Mouse (Mus musculus) erythroid progenitor cell, adult 5-6 weeks (primary cell): Measurements from ENCODE around the gene Mettl17. TPM values are rescaled to one million over a fixed set of nuclear protein-coding genes. Genes with fewer than 3 reads are reported as not detected.
"Not testable (repeated sequence)": the region's sequence is repeated elsewhere in the genome, so short reads cannot be mapped to it uniquely, and the experiment has no call there.

ENCODE experiments used
- ATAC-seq: replicated peaks from 2 replicates; pipeline ENCODE4 v1.8.0; 2016; ENCODE audit warnings: moderate number of reproducible peaks, mild to moderate bottlenecking, moderate TSS enrichment, inconsistent platforms; ENCODE audit not compliant: poor library complexity, low FRiP score, severe bottlenecking
- total RNA-seq, 2 experiments: library from RNA; stranded (forward) in 1 of 2; stranded (reverse) in 1 of 2; fragments of 150-400 nt in 1 of 2; fragments of 186-747, 209-891 nt in 1 of 2; gene quantifications; 2 replicates each; pipeline versions ENCODE4 v1.2.3 to v1.2.4; 2015 to 2017; ENCODE audit warnings: low replicate concordance in 2 of 2

Gene Mettl17
- total RNA-seq, 2 experiments from 2014 or later, result 1.7 to 11.3 TPM

- no peak for ATAC-seq
Observed at GRCm38 (mm10) chr14:51922910-51923309, 38.3 kb downstream of the Mettl17 start.

GRCm38 (mm10) chr14:51923492-51923891, 38.9 kb downstream of the Mettl17 start:
- no peak for ATAC-seq

DNA sequence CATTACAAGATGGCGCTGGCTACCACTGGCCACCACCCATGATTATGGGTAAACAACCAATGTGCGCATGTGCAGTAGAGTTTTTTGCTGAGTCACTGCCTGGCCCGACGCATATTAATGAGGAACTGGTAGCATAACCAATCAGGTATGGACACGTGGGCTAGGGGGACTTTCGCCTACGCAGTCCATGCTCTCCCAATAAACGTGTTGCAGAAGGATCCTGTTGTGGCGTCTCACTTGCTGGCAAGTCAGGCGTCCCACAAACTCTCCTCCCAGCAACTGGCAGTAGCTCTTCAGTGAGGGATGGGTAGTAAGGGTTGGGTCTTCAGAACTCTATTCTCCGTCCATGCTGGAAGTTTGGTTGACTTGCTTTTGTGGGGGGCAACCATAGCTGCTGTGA, 42.3 kb downstream of the Mettl17 start:
- not testable (repeated sequence) for ATAC-seq

DNA sequence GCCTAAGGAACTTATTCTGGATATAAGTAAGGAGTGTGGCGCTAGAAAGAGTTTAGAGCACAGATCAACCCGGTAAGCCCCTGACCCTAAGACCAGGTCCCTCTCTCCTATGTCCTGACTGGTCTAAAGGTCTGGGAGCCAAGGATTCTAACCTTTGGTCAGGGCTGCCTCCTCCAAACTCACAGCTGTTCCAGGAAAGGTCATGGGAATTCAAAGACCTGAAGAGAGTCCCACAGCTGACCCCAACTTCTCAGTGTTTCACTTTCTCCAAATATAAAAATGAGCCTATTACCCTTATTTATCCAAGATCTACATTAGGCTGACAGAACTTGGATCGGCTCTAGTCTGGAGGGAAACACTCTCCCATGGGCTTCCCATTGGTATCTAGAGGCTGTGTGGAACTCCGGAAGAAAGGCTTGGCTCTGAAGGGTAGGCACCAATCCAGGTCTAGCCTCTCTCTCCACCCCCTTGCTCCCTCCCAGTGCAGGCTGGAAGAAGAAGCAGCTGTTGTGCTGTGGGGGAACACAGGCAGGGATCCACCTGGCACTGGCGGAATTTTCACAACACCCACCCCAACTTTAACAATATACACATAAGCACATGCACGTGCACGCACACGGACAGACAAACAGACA, 44.8 kb downstream of the Mettl17 start:
- no peak for ATAC-seq

DNA sequence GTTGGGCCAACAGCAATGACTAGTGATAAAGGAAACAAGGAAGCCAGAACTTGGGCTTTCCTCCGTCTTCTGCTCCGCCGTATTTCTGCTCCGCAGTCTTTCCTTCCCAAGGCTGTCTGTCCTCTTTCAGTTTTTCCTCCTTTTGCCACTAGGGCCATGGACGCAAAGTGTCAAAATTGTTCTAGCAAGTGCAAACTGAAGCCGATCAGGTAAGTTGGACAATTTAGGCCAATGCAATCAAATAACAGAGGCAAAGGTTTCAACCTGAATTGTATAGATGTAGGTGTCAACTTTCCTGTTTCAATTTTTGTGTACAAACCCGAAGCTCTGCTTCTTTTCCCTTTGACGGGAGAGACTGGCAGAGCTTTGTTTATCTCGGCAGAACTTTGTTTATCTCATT, 45.3 kb downstream of the Mettl17 start:
- ATAC-seq, result no peak

DNA sequence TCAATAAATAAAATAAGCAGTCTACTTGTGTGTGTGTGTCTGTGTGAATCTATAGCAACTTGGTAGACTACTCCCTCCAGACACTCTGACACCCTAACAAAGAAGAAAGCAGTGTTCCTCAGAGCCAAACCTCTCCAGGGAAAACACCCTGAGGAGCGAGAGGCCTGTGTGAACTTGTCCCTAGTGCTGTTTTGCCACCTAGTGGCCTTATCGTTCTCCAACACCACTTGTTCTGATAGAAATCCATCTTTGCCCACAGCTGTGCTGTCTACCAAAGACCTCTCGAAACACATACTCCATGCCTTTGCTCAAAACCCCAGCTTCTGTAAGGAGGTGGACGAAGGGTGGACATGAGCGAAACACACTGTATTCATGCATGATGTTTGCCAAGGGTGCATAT, 46.2 kb downstream of the Mettl17 start:
- ATAC-seq, result no peak

- ATAC-seq, result no peak
Observed at GRCm38 (mm10) chr14:51932092-51933020, 47.7 kb downstream of the Mettl17 start.

- ATAC-seq, result no peak
Observed at GRCm38 (mm10) chr14:51939005-51939404, 54.4 kb downstream of the Mettl17 start.

- no peak for ATAC-seq
Observed at GRCm38 (mm10) chr14:51940944-51941560, 56.4 kb downstream of the Mettl17 start.

GRCm38 (mm10) chr14:51941577-51941976, 56.9 kb downstream of the Mettl17 start:
- no peak for ATAC-seq

DNA sequence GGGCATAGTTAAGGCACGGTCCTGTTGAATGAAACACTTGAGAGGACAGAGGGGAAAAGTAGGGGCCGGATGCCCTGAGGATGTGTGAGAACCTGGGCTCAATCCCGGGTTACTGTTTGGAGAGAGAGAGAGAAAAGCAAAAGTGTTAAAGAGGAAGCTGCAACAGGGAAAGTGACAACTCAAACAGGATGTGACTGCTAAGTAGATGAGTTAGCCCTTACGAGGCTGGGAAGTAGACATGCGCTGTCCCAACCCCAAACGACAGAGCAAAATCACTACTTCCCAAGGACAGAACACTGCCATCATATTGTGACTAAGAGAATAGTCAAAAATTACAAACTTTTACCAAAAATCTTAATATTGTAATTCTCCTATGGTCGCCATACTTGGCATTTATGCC, 57.6 kb downstream of the Mettl17 start:
- ATAC-seq, result no peak

Other genes starting within 250 kb of the Mettl17 start
- gene Gm4181, start 249.2 kb upstream of the Mettl17 start, total RNA-seq (2015; ENCODE audit: low replicate concordance), result not detected in 2 replicates
- not detected in 2 replicates for gene Gm4181, start 249.2 kb upstream of the Mettl17 start, total RNA-seq (2017; ENCODE audit: low replicate concordance)
- not detected in 2 replicates for gene Gm17079, start 189.4 kb upstream of the Mettl17 start, total RNA-seq (2015; ENCODE audit: low replicate concordance)
- not detected in 2 replicates for gene Gm17079, start 189.4 kb upstream of the Mettl17 start, total RNA-seq (2017; ENCODE audit: low replicate concordance)
- not detected in 2 replicates for gene Gm5800, start 167.7 kb upstream of the Mettl17 start, total RNA-seq (2015; ENCODE audit: low replicate concordance)
- not detected in 2 replicates for gene Gm5800, start 167.7 kb upstream of the Mettl17 start, total RNA-seq (2017; ENCODE audit: low replicate concordance)
- not detected in 2 replicates for gene Ang4, start 111.3 kb upstream of the Mettl17 start, total RNA-seq (2015; ENCODE audit: low replicate concordance)
- not detected in 2 replicates for gene Ang4, start 111.3 kb upstream of the Mettl17 start, total RNA-seq (2017; ENCODE audit: low replicate concordance)
- not detected in 2 replicates for gene AY358078, start 84.8 kb upstream of the Mettl17 start, total RNA-seq (2015; ENCODE audit: low replicate concordance)
- gene AY358078, start 84.8 kb upstream of the Mettl17 start, total RNA-seq (2017; ENCODE audit: low replicate concordance), result not detected in 2 replicates
- 7.1 and 23.1 TPM in 2 replicates for gene Ear6, start 31.1 kb upstream of the Mettl17 start, total RNA-seq (2015; ENCODE audit: low replicate concordance)
- gene Ear6, start 31.1 kb upstream of the Mettl17 start, total RNA-seq (2017; ENCODE audit: low replicate concordance), result 28.3 and 36.7 TPM in 2 replicates
- gene Slc39a2, start 8.0 kb downstream of the Mettl17 start, total RNA-seq (2015; ENCODE audit: low replicate concordance), result 2.1 TPM in 1 of 2 replicates, not detected in the other
- not detected in 2 replicates for gene Slc39a2, start 8.0 kb downstream of the Mettl17 start, total RNA-seq (2017; ENCODE audit: low replicate concordance)
- gene Ndrg2, start 29.3 kb downstream of the Mettl17 start, total RNA-seq (2015; ENCODE audit: low replicate concordance), result 18.4 TPM in 1 of 2 replicates, not detected in the other
- 5.9 and 9.2 TPM in 2 replicates for gene Ndrg2, start 29.3 kb downstream of the Mettl17 start, total RNA-seq (2017; ENCODE audit: low replicate concordance)
- gene Tppp2, start 33.6 kb downstream of the Mettl17 start, total RNA-seq (2015; ENCODE audit: low replicate concordance), result not detected in 2 replicates
- gene Tppp2, start 33.6 kb downstream of the Mettl17 start, total RNA-seq (2017; ENCODE audit: low replicate concordance), result not detected in 2 replicates
- gene Rnase13, start 37.9 kb downstream of the Mettl17 start, total RNA-seq (2015; ENCODE audit: low replicate concordance), result not detected in 2 replicates
- gene Rnase13, start 37.9 kb downstream of the Mettl17 start, total RNA-seq (2017; ENCODE audit: low replicate concordance), result not detected in 2 replicates
- gene Arhgef40, start 99.9 kb downstream of the Mettl17 start, total RNA-seq (2015; ENCODE audit: low replicate concordance), result 6.5 and 20.5 TPM in 2 replicates
- 11.6 and 16.2 TPM in 2 replicates for gene Arhgef40, start 99.9 kb downstream of the Mettl17 start, total RNA-seq (2017; ENCODE audit: low replicate concordance)
- 6.5 TPM in 1 of 2 replicates, not detected in the other for gene Tmem253, start 130.8 kb downstream of the Mettl17 start, total RNA-seq (2015; ENCODE audit: low replicate concordance)
- gene Tmem253, start 130.8 kb downstream of the Mettl17 start, total RNA-seq (2017; ENCODE audit: low replicate concordance), result 0.15 TPM in 1 of 2 replicates, not detected in the other
- gene Zfp219, start 135.9 kb downstream of the Mettl17 start, total RNA-seq (2015; ENCODE audit: low replicate concordance), result 2.2 and 4.2 TPM in 2 replicates
- 3.9 and 4.8 TPM in 2 replicates for gene Zfp219, start 135.9 kb downstream of the Mettl17 start, total RNA-seq (2017; ENCODE audit: low replicate concordance)
- gene Olfr221, start 157.6 kb downstream of the Mettl17 start, total RNA-seq (2015; ENCODE audit: low replicate concordance), result not detected in 2 replicates
- gene Olfr221, start 157.6 kb downstream of the Mettl17 start, total RNA-seq (2017; ENCODE audit: low replicate concordance), result not detected in 2 replicates
- 211 and 286 TPM in 2 replicates for gene Hnrnpc, start 219.2 kb downstream of the Mettl17 start, total RNA-seq (2015; ENCODE audit: low replicate concordance)
- 222 and 316 TPM in 2 replicates for gene Hnrnpc, start 219.2 kb downstream of the Mettl17 start, total RNA-seq (2017; ENCODE audit: low replicate concordance)
- 0.36 and 10.1 TPM in 2 replicates for gene Rpgrip1, start 225.9 kb downstream of the Mettl17 start, total RNA-seq (2015; ENCODE audit: low replicate concordance)
- 1.3 and 9.9 TPM in 2 replicates for gene Rpgrip1, start 225.9 kb downstream of the Mettl17 start, total RNA-seq (2017; ENCODE audit: low replicate concordance)